Mouse (Mus musculus) ES-Bruce4 (cell line): ENCODE measurements at regions not wholly inside any gene's neighbourhood (a gene's known extent, or its start where the extent isn't known, plus 50 kb on each side); places are given as distances from the start of the nearest gene placed in this dataset.

ENCODE experiments used
- EP300 ChIP-seq: IDR thresholded peaks from 2 replicates; pipeline ENCODE4 v1.6.1; 2011; ENCODE audit warnings: low read depth, low read length; ENCODE audit not compliant: insufficient read depth
- POLR2A ChIP-seq: IDR thresholded peaks from one replicate; pipeline ENCODE4 v1.8.1; 2011; ENCODE audit warnings: low read length; ENCODE audit not compliant: insufficient read depth

DNA sequence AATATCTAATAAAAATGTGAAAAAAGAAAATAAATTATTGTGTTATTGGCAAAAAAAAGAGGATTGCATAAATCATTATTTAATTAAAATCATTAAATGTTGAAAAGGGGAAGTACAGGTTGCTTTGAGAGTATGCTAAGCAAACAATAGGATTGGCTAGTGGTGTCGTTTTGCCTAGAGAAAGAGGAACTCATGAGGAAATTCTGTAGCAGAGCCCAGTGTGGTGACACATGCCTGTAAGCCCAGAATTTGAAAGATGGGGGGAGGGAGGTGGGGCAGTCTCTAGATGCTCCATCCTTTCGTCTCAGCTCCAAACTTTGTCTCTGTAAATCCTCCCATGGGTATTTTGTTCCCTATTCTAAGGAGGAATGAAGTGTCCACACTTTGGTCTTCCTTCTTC is 388.3 kb downstream of the Rpl36a-ps1 start:
- no peak for TF ChIP-seq EP300
- no peak for TF ChIP-seq POLR2A
